Mouse (Mus musculus): Measurements from ENCODE around the gene Kif26b. TPM values are rescaled to one million over a fixed set of nuclear protein-coding genes. Genes with fewer than 3 reads are reported as not detected.

Kif26b gene
- polyA plus RNA-seq, 1 experiment from 2014 or later, result 11.1 TPM

DNA sequence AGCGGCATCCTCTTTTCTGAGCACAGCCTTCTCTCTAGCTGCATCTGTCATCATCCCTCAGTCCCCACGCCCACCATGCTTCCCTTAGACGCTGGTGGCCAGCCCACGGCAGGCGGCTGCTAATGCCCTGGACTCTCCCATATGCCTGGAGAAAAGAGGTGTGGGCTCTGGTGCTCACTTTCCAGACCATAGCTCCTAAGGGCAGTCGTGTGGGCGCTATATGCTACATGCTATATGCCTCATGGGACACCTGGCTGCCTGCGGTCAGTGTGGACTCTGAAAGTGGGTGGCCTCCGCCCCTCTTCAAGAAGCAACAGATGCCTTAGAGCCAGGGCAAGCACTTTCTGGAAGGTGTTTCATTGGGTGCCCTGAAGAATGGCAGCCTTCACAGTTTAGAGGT is 306.9 kb downstream of the Kif26b start:
- no peak overlapping the region for H3K9ac ChIP-seq (replicated peaks)
- H3K27me3 ChIP-seq (replicated peaks), result no peaks in the 10 kb centered on the region
- no peak overlapping the region for H3K4me2 ChIP-seq
- no peak for ATAC-seq (ENCODE audit: low FRiP score)
- H3K4me1 ChIP-seq, result peaks cover 9% of the 10 kb centered on the region; the same call in 1 of the 2 replicates
- H3K9me3 ChIP-seq (replicated peaks), result no peaks in the 10 kb centered on the region
- H3K36me3 ChIP-seq, result no peaks in the 10 kb centered on the region
- H3K27ac ChIP-seq (replicated peaks), result no peak overlapping the region
- no peak overlapping the region for H3K4me3 ChIP-seq (replicated peaks)
- 89% methylated on average over 9 of the region's 9 CpGs for WGBS

DNA sequence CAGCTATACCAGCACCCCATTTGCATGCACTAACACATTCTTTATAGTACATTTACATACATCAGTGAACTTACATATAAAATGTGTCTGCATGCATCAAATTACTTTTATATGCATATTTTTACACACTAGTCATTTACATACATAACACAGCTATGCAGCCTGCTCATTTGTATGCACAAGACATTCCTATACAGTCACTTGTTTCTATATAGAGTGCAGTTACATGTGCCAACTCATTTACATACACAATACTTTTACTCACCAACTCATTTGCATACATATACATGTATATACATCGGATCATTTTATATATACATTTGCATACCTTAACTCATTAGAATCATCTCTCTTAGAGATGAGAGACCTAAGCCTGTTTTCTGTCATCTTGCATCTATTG is 308.1 kb downstream of the Kif26b start:
- no peak overlapping the region for H3K4me3 ChIP-seq (replicated peaks)
- no peaks in the 10 kb centered on the region for H3K36me3 ChIP-seq
- H3K4me2 ChIP-seq, result no peak overlapping the region
- H3K9ac ChIP-seq (replicated peaks), result no peak overlapping the region
- H3K27me3 ChIP-seq (replicated peaks), result no peaks in the 10 kb centered on the region
- no peak for ATAC-seq (ENCODE audit: low FRiP score)
- peaks cover 9% of the 10 kb centered on the region for H3K4me1 ChIP-seq
- no peaks in the 10 kb centered on the region for H3K9me3 ChIP-seq (replicated peaks)
- no peak overlapping the region for H3K27ac ChIP-seq (replicated peaks)
- WGBS, result 82% methylated on average over 1 of the region's 1 CpGs

DNA sequence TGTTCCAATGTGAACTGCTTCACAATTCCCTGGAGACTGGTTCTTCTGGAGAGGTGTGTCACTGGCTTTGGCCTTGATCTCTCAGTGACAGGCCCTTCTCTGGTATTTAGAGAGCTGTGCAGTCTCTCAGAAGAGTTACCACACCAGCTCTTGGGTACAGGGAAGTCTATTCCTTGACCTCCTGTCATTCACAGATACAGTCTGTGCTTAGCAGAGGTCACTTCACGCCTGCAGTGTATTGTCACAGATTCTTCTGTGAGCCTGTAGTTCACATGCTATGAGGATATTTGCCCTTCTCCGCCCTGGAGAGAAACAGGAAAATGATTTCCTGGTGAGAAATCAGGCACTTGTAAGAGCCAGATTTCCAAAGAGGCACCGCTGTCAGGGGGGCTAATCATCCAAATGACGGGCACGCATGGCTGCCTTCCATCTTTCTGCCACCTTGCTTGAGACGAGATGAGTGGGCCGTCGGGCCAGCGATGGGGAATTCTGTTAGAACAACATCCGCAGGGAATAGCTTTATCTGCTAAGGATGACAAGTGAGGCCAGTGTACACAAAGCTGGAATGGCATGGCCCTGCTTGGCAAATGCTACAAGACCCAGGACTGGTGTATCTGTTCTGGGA is 309.9 kb downstream of the Kif26b start:
- Histone ChIP-seq H3K9ac (replicated peaks) (no peak overlapping the region), H3K27ac (replicated peaks) (no peak overlapping the region), H3K4me3 (replicated peaks) (no peak overlapping the region), H3K4me2 (no peak overlapping the region), H3K4me1 (peaks cover 9% of the 10 kb centered on the region), H3K36me3 (no peaks in the 10 kb centered on the region), H3K9me3 (replicated peaks) (no peaks in the 10 kb centered on the region), H3K27me3 (replicated peaks) (no peaks in the 10 kb centered on the region)
- WGBS, result 64% methylated on average over 10 of the region's 10 CpGs
- ATAC-seq (ENCODE audit: low FRiP score), result no peak

DNA sequence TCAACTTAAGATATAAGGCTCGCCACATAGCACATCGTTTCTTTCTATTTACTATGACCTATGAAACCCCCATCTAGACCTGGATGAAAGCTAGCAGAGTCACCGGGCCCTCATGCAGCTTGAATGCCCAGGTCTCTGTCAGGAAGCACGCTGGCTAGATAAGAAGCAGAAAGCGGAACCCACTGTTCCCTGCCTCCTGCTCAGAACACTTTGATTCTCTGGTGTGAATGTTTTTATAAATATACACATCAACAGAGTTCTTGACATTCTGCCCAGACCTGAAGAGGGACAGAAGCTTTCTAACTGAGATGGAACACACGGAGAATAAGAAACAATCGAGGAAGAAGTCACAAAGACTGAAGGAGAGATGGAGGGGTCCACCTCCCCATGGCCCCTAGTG is 311.4 kb downstream of the Kif26b start:
- Histone ChIP-seq H3K27me3 (replicated peaks) (no peaks in the 10 kb centered on the region), H3K9me3 (replicated peaks) (no peaks in the 10 kb centered on the region), H3K27ac (replicated peaks) (no peak overlapping the region), H3K9ac (replicated peaks) (no peak overlapping the region), H3K36me3 (no peaks in the 10 kb centered on the region), H3K4me1 (peaks cover 9% of the 10 kb centered on the region), H3K4me2 (no peak overlapping the region), H3K4me3 (replicated peaks) (no peak overlapping the region)
- ATAC-seq (ENCODE audit: low FRiP score), result no peak
- WGBS, result 88% methylated on average over 7 of the region's 7 CpGs

DNA sequence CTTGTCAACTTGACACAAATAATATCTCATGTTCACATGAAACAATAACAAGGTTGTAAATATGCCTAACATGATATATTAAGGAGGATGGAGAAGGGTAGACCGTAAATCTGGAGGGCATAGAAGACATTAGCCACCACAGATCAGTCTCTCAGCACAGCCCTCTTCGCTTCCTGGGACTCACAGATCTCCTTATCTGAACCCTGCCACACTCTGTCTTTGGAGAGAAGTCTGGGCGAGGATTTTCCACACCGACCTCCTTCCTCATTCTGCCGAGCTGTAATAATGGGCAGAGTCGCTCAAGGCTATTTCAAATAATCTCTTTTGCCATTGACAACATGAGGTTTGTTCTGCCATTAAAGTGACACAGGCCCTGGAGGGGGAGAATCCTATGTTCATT is 315.9 kb downstream of the Kif26b start:
- Histone ChIP-seq H3K4me2 (no peak overlapping the region), H3K27ac (replicated peaks) (no peak overlapping the region), H3K4me1 (peaks cover 6% of the 10 kb centered on the region; the same call in 1 of the 2 replicates), H3K36me3 (no peaks in the 10 kb centered on the region), H3K27me3 (replicated peaks) (no peaks in the 10 kb centered on the region), H3K9ac (replicated peaks) (no peak overlapping the region), H3K4me3 (replicated peaks) (no peak overlapping the region), H3K9me3 (replicated peaks) (no peaks in the 10 kb centered on the region)
- WGBS, result 85% methylated on average over 6 of the region's 6 CpGs
- no peak for ATAC-seq (ENCODE audit: low FRiP score)

DNA sequence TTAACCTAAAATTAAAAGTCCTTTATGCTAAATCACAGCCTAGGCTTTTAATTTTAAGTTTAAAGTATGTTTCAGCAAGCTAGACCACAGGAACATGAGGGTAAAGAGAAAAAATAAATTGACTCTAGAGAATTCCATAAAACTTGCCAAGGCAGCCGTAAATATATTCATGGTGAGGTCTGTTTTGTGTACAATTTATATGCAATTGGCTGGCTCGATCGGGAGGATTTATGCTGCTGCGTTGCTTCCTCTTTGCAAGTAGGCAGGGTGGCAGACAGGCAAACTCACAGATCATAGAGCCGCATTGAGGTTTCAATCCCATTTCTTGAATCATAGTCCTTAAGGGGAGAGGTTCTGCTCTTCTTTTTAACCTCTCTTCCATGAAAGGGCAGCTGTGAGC is 318.6 kb downstream of the Kif26b start:
- Histone ChIP-seq H3K27ac (replicated peaks) (no peak overlapping the region), H3K9me3 (replicated peaks) (no peaks in the 10 kb centered on the region), H3K27me3 (replicated peaks) (no peaks in the 10 kb centered on the region), H3K9ac (replicated peaks) (no peak overlapping the region), H3K4me3 (replicated peaks) (no peak overlapping the region), H3K4me1 (0 out of 2 replicates have a peak, but pooled peaks cover 4% of the 10 kb centered on the region), H3K4me2 (no peak overlapping the region), H3K36me3 (no peaks in the 10 kb centered on the region)
- 51% methylated on average over 5 of the region's 5 CpGs for WGBS
- ATAC-seq (ENCODE audit: low FRiP score), result no peak

DNA sequence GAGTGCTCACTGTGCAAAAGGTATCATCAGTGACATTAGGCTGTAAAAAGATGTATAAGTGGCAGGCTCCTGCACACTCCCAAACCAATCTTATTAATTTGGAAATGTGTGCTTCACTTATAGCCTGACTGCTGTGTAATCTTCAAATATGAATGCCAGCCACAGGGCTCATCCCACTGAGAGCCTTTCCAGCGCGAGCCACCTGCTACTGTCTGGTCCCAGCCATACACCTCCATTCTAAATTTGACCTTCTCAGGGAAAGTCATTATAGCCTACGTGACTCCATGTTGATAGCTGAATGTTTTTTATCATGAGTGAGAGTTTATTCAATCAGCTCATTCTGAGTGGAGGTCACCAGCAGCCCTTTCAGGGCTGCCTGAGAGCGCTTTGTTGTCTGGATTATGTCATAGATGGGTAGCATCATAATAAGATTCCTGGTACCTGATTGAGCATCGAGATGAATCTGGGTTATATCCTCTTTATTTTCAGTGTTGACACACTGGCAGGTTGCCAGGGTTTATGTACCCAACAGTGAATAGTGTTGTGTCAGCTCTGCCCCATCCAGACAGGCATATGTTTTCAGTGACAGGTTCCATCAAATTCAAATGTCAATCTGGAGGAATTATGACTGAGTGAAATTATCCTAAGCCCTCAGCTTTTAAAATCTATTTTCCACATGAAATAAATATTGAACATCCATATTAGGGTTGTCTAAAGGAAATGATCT is 319.6 kb downstream of the Kif26b start:
- WGBS, result 71% methylated on average over 5 of the region's 5 CpGs
- ATAC-seq (ENCODE audit: low FRiP score), result no peak
- Histone ChIP-seq H3K9ac (replicated peaks) (no peak overlapping the region), H3K4me1 (0 out of 2 replicates have a peak, but pooled peaks cover 4% of the 10 kb centered on the region), H3K9me3 (replicated peaks) (no peaks in the 10 kb centered on the region), H3K27me3 (replicated peaks) (no peaks in the 10 kb centered on the region), H3K4me2 (no peak overlapping the region), H3K36me3 (no peaks in the 10 kb centered on the region), H3K27ac (replicated peaks) (0 out of 2 replicates have a peak overlapping the region, but pooled peaks have one; percentile 18), H3K4me3 (replicated peaks) (no peak overlapping the region)

DNA sequence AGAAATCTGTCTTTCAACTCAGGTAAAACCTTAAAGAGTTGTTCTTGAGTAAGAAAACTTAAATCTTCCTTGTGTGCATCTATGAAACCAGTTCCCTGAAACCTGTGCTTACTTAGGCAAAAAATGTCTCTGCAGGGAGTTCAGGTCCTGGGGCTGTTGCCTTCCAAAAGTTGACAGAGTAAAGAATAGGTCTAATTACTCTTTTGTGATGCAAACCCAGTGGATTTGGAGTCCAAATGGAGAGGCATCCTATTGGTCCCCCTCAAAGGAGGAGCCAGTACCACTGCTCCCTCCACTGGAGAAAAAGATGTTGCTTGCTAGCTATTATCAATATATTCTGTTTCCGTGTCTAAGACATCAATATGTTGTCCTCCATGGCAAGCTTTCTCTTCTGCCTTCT is 321.6 kb downstream of the Kif26b start:
- Histone ChIP-seq H3K4me1 (0 out of 2 replicates have a peak, but pooled peaks cover 4% of the 10 kb centered on the region), H3K4me3 (replicated peaks) (no peak overlapping the region), H3K9ac (replicated peaks) (no peak overlapping the region), H3K27me3 (replicated peaks) (no peaks in the 10 kb centered on the region), H3K4me2 (no peak overlapping the region), H3K27ac (replicated peaks) (no peak overlapping the region), H3K36me3 (no peaks in the 10 kb centered on the region), H3K9me3 (replicated peaks) (no peaks in the 10 kb centered on the region)
- WGBS, result 54% methylated on average over 1 of the region's 1 CpGs
- no peak for ATAC-seq (ENCODE audit: low FRiP score)

DNA sequence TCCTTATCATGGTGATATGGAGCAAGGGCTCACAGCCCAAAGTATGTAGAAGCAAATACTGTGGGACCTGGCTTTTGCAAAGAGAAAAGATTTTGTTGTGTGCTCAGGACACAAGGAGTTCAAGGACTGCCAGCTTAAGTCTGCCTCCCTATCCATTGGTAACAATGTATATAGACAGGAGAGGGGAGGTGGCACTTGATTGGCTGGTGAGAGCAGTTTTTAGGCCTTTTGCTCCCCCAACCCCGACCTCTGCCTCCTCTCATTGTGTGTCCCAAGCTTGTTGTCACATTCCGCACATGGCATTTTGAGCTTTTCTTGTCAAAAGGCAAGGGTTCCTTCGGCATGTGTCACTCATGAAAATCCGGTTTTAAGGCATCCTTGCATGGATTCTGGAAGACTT is 326.0 kb downstream of the Kif26b start:
- Histone ChIP-seq H3K27ac (replicated peaks) (no peak overlapping the region), H3K4me3 (replicated peaks) (no peak overlapping the region), H3K27me3 (replicated peaks) (no peaks in the 10 kb centered on the region), H3K4me1 (0 out of 2 replicates have a peak, but pooled peaks cover 3% of the 10 kb centered on the region), H3K9ac (replicated peaks) (no peak overlapping the region), H3K9me3 (replicated peaks) (no peaks in the 10 kb centered on the region), H3K4me2 (no peak overlapping the region), H3K36me3 (no peaks in the 10 kb centered on the region)
- no peak for ATAC-seq (ENCODE audit: low FRiP score)
- 88% methylated on average over 4 of the region's 4 CpGs for WGBS

DNA sequence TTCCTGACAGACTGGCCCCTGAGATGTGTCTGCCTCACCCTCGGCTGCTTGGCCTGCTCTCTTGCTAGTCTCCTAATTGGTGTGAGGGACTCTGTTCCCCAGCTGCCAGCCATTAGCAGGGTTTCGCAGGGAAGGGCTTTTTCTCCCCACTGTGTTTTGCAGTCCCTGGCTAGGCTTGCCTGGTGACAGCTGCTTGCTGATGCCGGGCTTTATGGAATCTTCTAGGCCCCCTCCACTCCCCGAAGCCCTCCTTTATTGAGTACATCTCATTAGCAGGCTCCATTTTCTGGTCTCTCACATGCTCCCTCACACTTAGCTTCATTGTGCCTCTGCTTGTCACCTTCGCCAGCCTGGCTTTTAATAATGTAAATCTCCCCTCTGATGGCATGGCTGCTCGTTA is 327.0 kb downstream of the Kif26b start:
- 39% methylated on average over 6 of the region's 6 CpGs for WGBS
- Histone ChIP-seq H3K4me3 (replicated peaks) (no peak overlapping the region), H3K36me3 (no peaks in the 10 kb centered on the region), H3K27ac (replicated peaks) (peak overlapping the region; percentile 58; the same call in 1 of the 2 replicates), H3K4me2 (no peak overlapping the region), H3K9me3 (replicated peaks) (no peaks in the 10 kb centered on the region), H3K9ac (replicated peaks) (no peak overlapping the region), H3K4me1 (peaks cover 10% of the 10 kb centered on the region; the same call in 1 of the 2 replicates), H3K27me3 (replicated peaks) (no peaks in the 10 kb centered on the region)
- no peak for ATAC-seq (ENCODE audit: low FRiP score)

DNA sequence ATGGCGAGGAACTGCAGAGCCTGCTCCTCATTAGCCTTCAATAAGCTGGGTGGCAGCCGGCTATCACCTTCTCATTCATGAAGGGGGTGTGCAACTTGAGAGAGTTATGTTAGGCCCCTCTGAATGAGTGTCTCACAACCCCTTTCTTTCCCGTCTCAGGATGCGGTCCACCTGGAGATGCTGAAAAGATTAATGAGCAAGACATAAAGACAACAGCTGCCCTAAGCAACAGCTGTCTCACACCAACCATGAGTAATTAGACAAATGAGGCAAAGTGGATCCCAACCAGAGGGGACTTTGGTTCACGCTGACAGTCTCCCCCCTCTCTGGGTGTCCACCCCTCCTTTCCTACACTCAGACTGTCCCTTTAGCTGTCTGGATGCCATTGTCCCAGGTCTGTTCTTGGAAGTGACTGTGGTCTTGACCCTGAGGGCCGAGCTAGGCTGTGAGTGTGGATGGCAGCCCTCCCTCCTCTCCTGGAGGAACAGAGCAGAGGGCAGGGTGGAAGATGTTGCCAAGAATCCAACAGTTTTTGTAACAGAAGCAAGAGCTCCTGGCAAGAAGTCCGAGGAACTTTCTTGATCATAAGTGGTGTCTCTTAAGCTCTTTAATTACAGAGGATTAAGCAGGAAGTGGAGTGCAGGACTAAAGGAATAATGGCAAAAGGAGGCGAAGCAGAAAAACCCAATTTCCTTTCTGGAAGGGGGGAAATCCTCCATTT is 331.9 kb downstream of the Kif26b start:
- no peak overlapping the region for H3K4me3 ChIP-seq (replicated peaks)
- H3K9ac ChIP-seq (replicated peaks), result no peak overlapping the region
- no peaks in the 10 kb centered on the region for H3K9me3 ChIP-seq (replicated peaks)
- H3K27ac ChIP-seq (replicated peaks), result peak overlapping the region; percentile 15; the same call in 1 of the 2 replicates
- H3K4me1 ChIP-seq, result peaks cover 23% of the 10 kb centered on the region
- no peaks in the 10 kb centered on the region for H3K27me3 ChIP-seq (replicated peaks)
- no peaks in the 10 kb centered on the region for H3K36me3 ChIP-seq
- ATAC-seq (ENCODE audit: low FRiP score), result 0 out of 2 replicates have a peak, but pooled peaks have one; percentile 35
- WGBS, result 49% methylated on average over 8 of the region's 8 CpGs
- no peak overlapping the region for H3K4me2 ChIP-seq

DNA sequence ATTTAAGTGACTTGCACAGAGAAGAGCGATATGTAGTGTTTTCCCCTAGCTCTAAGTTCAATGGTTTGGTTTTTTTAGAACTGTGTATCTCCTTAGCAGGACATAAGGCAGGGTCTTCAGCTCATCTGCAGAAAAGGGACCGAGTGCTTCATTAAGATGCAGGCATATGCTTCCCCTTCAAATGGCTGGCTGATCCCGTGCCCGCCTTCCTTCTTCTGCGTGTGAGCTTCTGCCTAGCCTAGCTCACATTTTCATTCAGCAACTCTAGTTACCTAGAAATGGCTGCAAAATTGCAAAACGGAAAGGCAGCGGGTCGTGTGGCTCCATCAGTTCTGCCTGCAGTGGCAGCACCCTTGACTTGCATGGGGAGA is 332.5 kb downstream of the Kif26b start:
- H3K9ac ChIP-seq (replicated peaks), result no peak overlapping the region
- no peak overlapping the region for H3K4me2 ChIP-seq
- 74% methylated on average over 8 of the region's 8 CpGs for WGBS
- H3K4me1 ChIP-seq, result peaks cover 21% of the 10 kb centered on the region
- no peak overlapping the region for H3K4me3 ChIP-seq (replicated peaks)
- H3K27ac ChIP-seq (replicated peaks), result no peak overlapping the region
- no peaks in the 10 kb centered on the region for H3K36me3 ChIP-seq
- no peak for ATAC-seq (ENCODE audit: low FRiP score)
- H3K9me3 ChIP-seq (replicated peaks), result no peaks in the 10 kb centered on the region
- H3K27me3 ChIP-seq (replicated peaks), result no peaks in the 10 kb centered on the region

Measured in neural tube, embryonic 15.5 days (tissue).